Mouse (Mus musculus) heart, embryonic 10.5 days (tissue): Measurements from ENCODE around the gene Trit1. TPM values are rescaled to one million over a fixed set of nuclear protein-coding genes. Genes with fewer than 3 reads are reported as not detected.
"Not testable (repeated sequence)": the region's sequence is repeated elsewhere in the genome, so short reads cannot be mapped to it uniquely, and the experiment has no call there.

ENCODE experiments used
- DNase-seq: peaks from one replicate; pipeline ENCODE4 v3.0.0-alpha.2; 2017; ENCODE audit warnings: low spot score
- H3K27ac ChIP-seq: fragments of 300-500 bp; sonication (generic); 2 replicates; pipeline ENCODE4 v1.5.1; 2016; ENCODE audit warnings: mild to moderate bottlenecking
- H3K27me3 ChIP-seq: fragments of 300-500 bp; sonication (generic); 2 replicates; pipeline ENCODE4 v1.6.1; 2016; ENCODE audit warnings: mild to moderate bottlenecking; ENCODE audit not compliant: poor library complexity, insufficient read depth, severe bottlenecking
- H3K36me3 ChIP-seq: fragments of 300-500 bp; sonication (generic); 2 replicates; pipeline ENCODE4 v1.6.1; 2016; ENCODE audit warnings: mild to moderate bottlenecking, moderate library complexity
- H3K4me1 ChIP-seq: fragments of 300-500 bp; sonication (generic); 2 replicates; pipeline ENCODE4 v1.6.1; 2016; ENCODE audit warnings: mild to moderate bottlenecking
- H3K4me3 ChIP-seq: fragments of 300-500 bp; sonication (generic); 2 replicates; pipeline ENCODE4 v1.5.1; 2016; ENCODE audit warnings: mild to moderate bottlenecking, moderate library complexity
- H3K9me3 ChIP-seq: fragments of 300-500 bp; sonication (generic); 2 replicates; pipeline ENCODE4 v1.6.1; 2016; ENCODE audit warnings: mild to moderate bottlenecking, moderate library complexity
- WGBS: fragments of 180-500 bp; shearing (Covaris S2); methylation state at CpG from one replicate; pipeline ENCODE4 v1.1.7; 2016; 5-methylcytosine and 5-hydroxymethylcytosine counted together
- polyA plus RNA-seq: library from polyadenylated mRNA; unstranded; fragments of >200 nt; fragmentation: Nextera tagmentation; extraction: Ambion mirVana; gene quantifications from 2 replicates; pipeline ENCODE4 v1.2.1, GENCODE M21; 2016

The Trit1 gene
- polyA plus RNA-seq, 1 experiment from 2014 or later, result 18.3 TPM

- Histone ChIP-seq H3K27ac (no peak overlapping the region), H3K4me1 (peaks cover 16% of the 10 kb centered on the region; the same call in 1 of the 2 replicates), H3K4me3 (peak overlapping the region; percentile 32; the same call in 1 of the 2 replicates), H3K36me3 (no peaks in the 10 kb centered on the region), H3K9me3 (no peaks in the 10 kb centered on the region), H3K27me3 (peaks cover 51% of the 10 kb centered on the region)
- no peak for DNase-seq
- 19% methylated on average over 17 of the region's 17 CpGs for WGBS
These were observed 32.7 kb upstream of the Trit1 start for GRCm38 (mm10) chr4:122983486-122984261.

GRCm38 (mm10) chr4:122985110-122985509 lies 31.3 kb upstream of the Trit1 start:
- 44% methylated on average over 8 of the region's 8 CpGs for WGBS
- DNase-seq, result no peak
- H3K27ac ChIP-seq, result no peak overlapping the region
- peaks cover 46% of the 10 kb centered on the region for H3K27me3 ChIP-seq
- peaks cover 16% of the 10 kb centered on the region; the same call in 1 of the 2 replicates for H3K4me1 ChIP-seq
- no peaks in the 10 kb centered on the region for H3K9me3 ChIP-seq
- H3K36me3 ChIP-seq, result no peaks in the 10 kb centered on the region
- H3K4me3 ChIP-seq, result no peak overlapping the region

- whole genome bisulfite sequencing, result 38% methylated on average over 4 of the region's 4 CpGs
These were observed 29.0 kb upstream of the Trit1 start for GRCm38 (mm10) chr4:122987421-122987820.

GRCm38 (mm10) chr4:122988004-122988403 lies 28.4 kb upstream of the Trit1 start:
- not testable (repeated sequence) for DNase-seq, H3K9me3 ChIP-seq, H3K4me1 ChIP-seq, H3K27ac ChIP-seq, H3K36me3 ChIP-seq, H3K4me3 ChIP-seq
- 57% methylated on average over 3 of the region's 3 CpGs for WGBS
- peaks cover 19% of the 10 kb centered on the region for H3K27me3 ChIP-seq

More at GRCm38 (mm10) chr4:122987421-122987820, 29.0 kb upstream of the Trit1 start:
- DNase-seq, result no peak
- Histone ChIP-seq H3K9me3 (no peaks in the 10 kb centered on the region), H3K27me3 (peaks cover 25% of the 10 kb centered on the region), H3K36me3 (no peaks in the 10 kb centered on the region), H3K27ac (no peak overlapping the region), H3K4me1 (peaks cover 7% of the 10 kb centered on the region; the same call in 1 of the 2 replicates), H3K4me3 (no peak overlapping the region)

- Histone ChIP-seq H3K4me3 (no peak overlapping the region), H3K4me1 (peaks cover 7% of the 10 kb centered on the region; the same call in 1 of the 2 replicates), H3K27ac (no peak overlapping the region), H3K36me3 (no peaks in the 10 kb centered on the region), H3K9me3 (no peaks in the 10 kb centered on the region), H3K27me3 (peaks cover 5% of the 10 kb centered on the region)
- 74% methylated on average over 1 of the region's 1 CpGs for WGBS
- no peak for DNase-seq
These were observed 25.2 kb upstream of the Trit1 start for GRCm38 (mm10) chr4:122991177-122991576.

- WGBS, result 72% methylated on average over 3 of the region's 3 CpGs
- Histone ChIP-seq H3K36me3 (no peaks in the 10 kb centered on the region), H3K9me3 (no peaks in the 10 kb centered on the region), H3K27ac (no peak overlapping the region), H3K4me3 (no peak overlapping the region), H3K4me1 (peaks cover 15% of the 10 kb centered on the region; the same call in 1 of the 2 replicates), H3K27me3 (peaks cover 6% of the 10 kb centered on the region)
- no peak for DNase-seq
These were observed 24.1 kb upstream of the Trit1 start for GRCm38 (mm10) chr4:122992276-122992675.

- Histone ChIP-seq H3K4me1 (peaks cover 26% of the 10 kb centered on the region), H3K4me3 (peak within 1 kb of the TSS; percentile 79), H3K27ac (peak within 1 kb of the TSS; percentile 86), H3K9me3 (no peaks in the 10 kb centered on the region), H3K36me3 (no peaks in the 10 kb centered on the region), H3K27me3 (peaks cover 39% of the 10 kb centered on the region)
- peak; percentile 91 for DNase-seq
- under 1% methylated on average over 69 of the region's 69 CpGs for WGBS
These were observed 20.8 kb upstream of the Trit1 start, which contains the start of gene Mycl for GRCm38 (mm10) chr4:122995404-122996220. Mycl (plus strand) TSS chr4:122995652.

GRCm38 (mm10) chr4:122996221-122996617 lies 20.2 kb upstream of the Trit1 start:
- Histone ChIP-seq H3K4me3 (peak overlapping the region; percentile 79), H3K4me1 (peaks cover 31% of the 10 kb centered on the region), H3K9me3 (no peaks in the 10 kb centered on the region), H3K36me3 (no peaks in the 10 kb centered on the region; the same call in 1 of the 2 replicates), H3K27ac (peak overlapping the region; percentile 86), H3K27me3 (peaks cover 42% of the 10 kb centered on the region)
- under 1% methylated on average over 31 of the region's 32 CpGs for WGBS
- DNase-seq, result no peak

- peaks cover 42% of the 10 kb centered on the region for H3K27me3 ChIP-seq
- peak overlapping the region; percentile 86 for H3K27ac ChIP-seq
- H3K9me3 ChIP-seq, result no peaks in the 10 kb centered on the region
- peaks cover 32% of the 10 kb centered on the region for H3K4me1 ChIP-seq
- DNase-seq, result no peak
- WGBS, result under 1% methylated on average over 47 of the region's 47 CpGs
- no peaks in the 10 kb centered on the region; the same call in 1 of the 2 replicates for H3K36me3 ChIP-seq
- H3K4me3 ChIP-seq, result peak overlapping the region; percentile 79
These were observed 19.6 kb upstream of the Trit1 start for GRCm38 (mm10) chr4:122996618-122997381.

GRCm38 (mm10) chr4:122998537-122999262 lies 17.7 kb upstream of the Trit1 start:
- Histone ChIP-seq H3K27ac (peak overlapping the region; percentile 23), H3K4me1 (peaks cover 32% of the 10 kb centered on the region), H3K9me3 (no peaks in the 10 kb centered on the region), H3K27me3 (peaks cover 42% of the 10 kb centered on the region), H3K4me3 (peak overlapping the region; percentile 35), H3K36me3 (no peaks in the 10 kb centered on the region; the same call in 1 of the 2 replicates)
- DNase-seq, result no peak
- WGBS, result 14% methylated on average over 12 of the region's 12 CpGs

GRCm38 (mm10) chr4:122999263-122999691 lies 17.1 kb upstream of the Trit1 start:
- H3K4me1 ChIP-seq, result peaks cover 32% of the 10 kb centered on the region
- H3K27me3 ChIP-seq, result peaks cover 40% of the 10 kb centered on the region
- H3K36me3 ChIP-seq, result no peaks in the 10 kb centered on the region; the same call in 1 of the 2 replicates
- no peak for DNase-seq
- H3K9me3 ChIP-seq, result no peaks in the 10 kb centered on the region
- H3K4me3 ChIP-seq, result peak overlapping the region; percentile 35; the same call in 1 of the 2 replicates
- no peak overlapping the region for H3K27ac ChIP-seq
- 11% methylated on average over 4 of the region's 4 CpGs for WGBS

GRCm38 (mm10) chr4:123000130-123000529 lies 16.3 kb upstream of the Trit1 start:
- Histone ChIP-seq H3K27ac (no peak overlapping the region), H3K4me3 (no peak overlapping the region), H3K4me1 (peaks cover 40% of the 10 kb centered on the region), H3K27me3 (peaks cover 36% of the 10 kb centered on the region), H3K9me3 (no peaks in the 10 kb centered on the region), H3K36me3 (no peaks in the 10 kb centered on the region; the same call in 1 of the 2 replicates)
- no peak for DNase-seq
- 65% methylated on average over 14 of the region's 14 CpGs for WGBS
